Mouse (Mus musculus) megakaryocyte progenitor cell, adult 5-6 weeks (primary cell): ENCODE measurements around the gene Gm28729. TPM values are rescaled to one million over a fixed set of nuclear protein-coding genes. Genes with fewer than 3 reads are reported as not detected.
"Not testable (repeated sequence)": the region's sequence is repeated elsewhere in the genome, so short reads cannot be mapped to it uniquely, and the experiment has no call there.

Source experiments
- ATAC-seq: replicated peaks from 2 replicates; pipeline ENCODE4 v1.8.0; 2016; ENCODE audit warnings: mild to moderate bottlenecking, moderate TSS enrichment, inconsistent platforms; ENCODE audit not compliant: poor library complexity
- total RNA-seq, 2 experiments: library from RNA; stranded (forward) in 1 of 2; stranded (reverse) in 1 of 2; fragments of 157-497, 149-512 nt in 1 of 2; fragments of 200-1000 nt in 1 of 2; gene quantifications; 2 replicates each; pipeline versions ENCODE4 v1.2.3 to v1.2.4; 2015 to 2017

The Gm28729 gene
- total RNA-seq, 2 experiments from 2014 or later, result not detected

GRCm38 (mm10) chr9:96526011-96526410 is 947 bp upstream of the Gm28729 start:
- ATAC-seq, result peak; percentile 36

GRCm38 (mm10) chr9:96523148-96523547 is 1.9 kb downstream of the Gm28729 start:
- no peak for ATAC-seq

GRCm38 (mm10) chr9:96521574-96521973 is 3.5 kb downstream of the Gm28729 start:
- not testable (repeated sequence) for ATAC-seq

- ATAC-seq, result peak; percentile 80
These were observed 7.6 kb downstream of the Gm28729 start for GRCm38 (mm10) chr9:96517429-96517828.

- no peak for ATAC-seq
These were observed 8.3 kb downstream of the Gm28729 start for GRCm38 (mm10) chr9:96516806-96517205.

- peak; percentile 78 for ATAC-seq
These were observed 9.3 kb downstream of the Gm28729 start for GRCm38 (mm10) chr9:96515737-96516136.

- ATAC-seq, result peak; percentile 32; the same call in 1 of the 2 replicates
These were observed 10.8 kb downstream of the Gm28729 start for GRCm38 (mm10) chr9:96514278-96514677.

GRCm38 (mm10) chr9:96506011-96506498 is 19.0 kb downstream of the Gm28729 start:
- no peak for ATAC-seq

- ATAC-seq, result no peak
These were observed 19.9 kb downstream of the Gm28729 start for GRCm38 (mm10) chr9:96505156-96505555.

GRCm38 (mm10) chr9:96504116-96504895 is 20.8 kb downstream of the Gm28729 start:
- no peak for ATAC-seq

- ATAC-seq, result no peak
These were observed 22.0 kb downstream of the Gm28729 start for GRCm38 (mm10) chr9:96502856-96503610.

GRCm38 (mm10) chr9:96501217-96501616 is 23.8 kb downstream of the Gm28729 start:
- ATAC-seq, result no peak

GRCm38 (mm10) chr9:96493212-96493611 is 31.9 kb downstream of the Gm28729 start:
- ATAC-seq, result no peak

- peak; percentile 92 for ATAC-seq
These were observed 33.3 kb downstream of the Gm28729 start for GRCm38 (mm10) chr9:96491810-96492209.

GRCm38 (mm10) chr9:96487869-96488268 is 37.2 kb downstream of the Gm28729 start:
- not testable (repeated sequence) for ATAC-seq

GRCm38 (mm10) chr9:96483648-96484047 is 41.4 kb downstream of the Gm28729 start:
- ATAC-seq, result peak; percentile 32; the same call in 1 of the 2 replicates

GRCm38 (mm10) chr9:96483028-96483427 is 42.0 kb downstream of the Gm28729 start:
- no peak for ATAC-seq

GRCm38 (mm10) chr9:96478071-96478888 is 46.8 kb downstream of the Gm28729 start, which contains the start of gene Rnf7:
Gene Rnf7 (minus strand): TSS chr9:96478675.
- peak; percentile 99 for ATAC-seq

GRCm38 (mm10) chr9:96472356-96472755 is 52.7 kb downstream of the Gm28729 start:
- 0 out of 2 replicates have a peak, but pooled peaks have one; percentile 9 for ATAC-seq

- ATAC-seq, result not testable (repeated sequence)
These were observed 53.4 kb downstream of the Gm28729 start for GRCm38 (mm10) chr9:96471681-96472080.
